Mouse (Mus musculus): ENCODE results near the gene Med25.

- no peak for TF ChIP-seq CTCF (IDR thresholded peaks at IDR 0.05; ENCODE audit: extremely low read depth, insufficient read length, insufficient replicate concordance, low read depth, low read length)
- no peak for TF ChIP-seq POLR2A (IDR thresholded peaks at IDR 0.05; ENCODE audit: low read depth, low read length)
These were observed 4.0 kb upstream of the Med25 start for GRCm38 (mm10) chr7:44896499-44896898.

Data from small intestine, adult 2 months (tissue).